Mouse (Mus musculus) liver, embryonic 13.5 days (tissue): ENCODE measurements around the gene Cacnb2. TPM values are rescaled to one million over a fixed set of nuclear protein-coding genes. Genes with fewer than 3 reads are reported as not detected.

Experiments used
- ATAC-seq: fragments of 200-750 bp; cut with Nextera tagmentation; 2 replicates; pipeline ENCODE4 v1.8.0; 2017; ENCODE audit warnings: low read depth, mild to moderate bottlenecking, moderate number of reproducible peaks, moderate library complexity
- DNase-seq: peaks from one replicate; pipeline ENCODE4 v3.0.0; 2022
- H3K27ac ChIP-seq: fragments of 300-500 bp; sonication (generic); 2 replicates; pipeline ENCODE4 v1.5.1; 2015; ENCODE audit warnings: moderate library complexity, mild to moderate bottlenecking, inconsistent platforms
- H3K27me3 ChIP-seq: fragments of 300-500 bp; sonication (generic); 2 replicates; pipeline ENCODE4 v1.6.1; 2015; ENCODE audit warnings: mild to moderate bottlenecking, inconsistent platforms
- H3K36me3 ChIP-seq: fragments of 300-500 bp; sonication (generic); 2 replicates; pipeline ENCODE4 v1.6.1; 2015; ENCODE audit warnings: mild to moderate bottlenecking, inconsistent platforms
- H3K4me1 ChIP-seq: fragments of 300-500 bp; sonication (generic); replicated peaks from 2 replicates; pipeline ENCODE4 v1.6.1; 2015; ENCODE audit warnings: inconsistent platforms
- H3K4me2 ChIP-seq: fragments of 300-500 bp; sonication (generic); 2 replicates; pipeline ENCODE4 v1.6.1; 2015; ENCODE audit warnings: inconsistent platforms, mild to moderate bottlenecking, moderate library complexity
- H3K4me3 ChIP-seq: fragments of 300-500 bp; sonication (generic); replicated peaks from 2 replicates; pipeline ENCODE4 v1.5.1; 2015; ENCODE audit warnings: mild to moderate bottlenecking, inconsistent platforms
- H3K9ac ChIP-seq: fragments of 300-500 bp; sonication (generic); 2 replicates; pipeline ENCODE4 v1.6.1; 2015; ENCODE audit warnings: mild to moderate bottlenecking, inconsistent platforms
- H3K9me3 ChIP-seq: fragments of 300-500 bp; sonication (generic); replicated peaks from 2 replicates; pipeline ENCODE4 v1.6.1; 2016; ENCODE audit warnings: inconsistent platforms
- WGBS: fragments of 180-500 bp; shearing (Covaris S2); methylation state at CpG from one replicate; pipeline ENCODE4 v1.1.7; 2015; ENCODE audit not compliant: insufficient replicate concordance; 5-methylcytosine and 5-hydroxymethylcytosine counted together
- polyA plus RNA-seq: library from polyadenylated mRNA; unstranded; fragments of >200 nt; fragmentation: Nextera tagmentation; extraction: Ambion mirVana; gene quantifications from 2 replicates; pipeline ENCODE4 v1.2.1, GENCODE M21; 2015

Cacnb2 gene
- polyA plus RNA-seq, 1 experiment from 2014 or later: 0.30 TPM

GRCm38 (mm10) chr2:14774857-14775495 lies 172.1 kb downstream of the Cacnb2 start:
- ATAC-seq (no peak), DNase-seq (no peak)
- H3K27ac ChIP-seq: no peak overlapping the region
- H3K9me3 ChIP-seq: no peaks in the 10 kb centered on the region
- H3K9ac ChIP-seq: no peak overlapping the region
- no peaks in the 10 kb centered on the region for H3K27me3 ChIP-seq
- no peak overlapping the region for H3K4me2 ChIP-seq
- H3K36me3 ChIP-seq: no peaks in the 10 kb centered on the region
- 53% methylated on average over 3 of the region's 3 CpGs for WGBS
- no peaks in the 10 kb centered on the region for H3K4me1 ChIP-seq
- H3K4me3 ChIP-seq: no peak overlapping the region

GRCm38 (mm10) chr2:14787983-14788382 lies 185.1 kb downstream of the Cacnb2 start:
- Histone ChIP-seq H3K4me1 (no peaks in the 10 kb centered on the region), H3K4me3 (no peak overlapping the region), H3K4me2 (no peak overlapping the region), H3K9ac (no peak overlapping the region), H3K36me3 (no peaks in the 10 kb centered on the region), H3K27me3 (no peaks in the 10 kb centered on the region), H3K27ac (no peak overlapping the region), H3K9me3 (no peaks in the 10 kb centered on the region)
- no peak for ATAC-seq
- 68% methylated on average over 2 of the region's 2 CpGs for WGBS
- DNase-seq: no peak

DNA sequence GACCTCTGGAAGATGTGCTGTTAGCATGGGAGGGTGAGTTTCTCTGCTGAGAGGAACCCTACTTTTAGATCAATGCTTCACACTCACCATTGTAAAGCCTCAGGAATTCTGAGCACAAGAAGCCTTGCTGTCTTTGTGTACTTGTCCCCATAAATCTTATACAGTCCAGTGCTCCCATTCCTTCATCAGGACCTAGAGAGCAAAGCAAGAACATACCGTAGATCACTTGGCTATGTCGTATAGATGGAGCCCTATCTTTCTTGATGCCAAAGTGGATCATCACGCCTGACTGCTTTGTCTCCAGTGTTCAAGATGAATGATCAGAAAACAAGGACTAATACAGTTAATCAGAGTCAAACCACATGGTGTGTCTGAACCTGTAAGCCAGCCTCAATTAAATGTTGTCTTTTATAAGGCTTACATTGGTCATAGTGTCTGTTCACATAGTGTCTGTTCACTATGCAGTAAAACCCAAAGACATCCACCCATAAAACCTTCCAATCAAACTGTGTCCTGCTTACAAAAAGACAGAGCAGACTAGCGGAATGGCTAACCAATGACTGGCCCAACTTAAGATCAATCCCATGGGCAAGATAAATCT lies 198.7 kb downstream of the Cacnb2 start:
- no peak overlapping the region for H3K4me3 ChIP-seq
- H3K9me3 ChIP-seq: no peaks in the 10 kb centered on the region
- no peaks in the 10 kb centered on the region for H3K27me3 ChIP-seq
- 74% methylated on average over 4 of the region's 4 CpGs for WGBS
- no peaks in the 10 kb centered on the region for H3K36me3 ChIP-seq
- ATAC-seq: no peak
- no peak overlapping the region for H3K4me2 ChIP-seq
- H3K4me1 ChIP-seq: no peaks in the 10 kb centered on the region
- no peak overlapping the region for H3K9ac ChIP-seq
- no peak for DNase-seq
- no peak overlapping the region for H3K27ac ChIP-seq

DNA sequence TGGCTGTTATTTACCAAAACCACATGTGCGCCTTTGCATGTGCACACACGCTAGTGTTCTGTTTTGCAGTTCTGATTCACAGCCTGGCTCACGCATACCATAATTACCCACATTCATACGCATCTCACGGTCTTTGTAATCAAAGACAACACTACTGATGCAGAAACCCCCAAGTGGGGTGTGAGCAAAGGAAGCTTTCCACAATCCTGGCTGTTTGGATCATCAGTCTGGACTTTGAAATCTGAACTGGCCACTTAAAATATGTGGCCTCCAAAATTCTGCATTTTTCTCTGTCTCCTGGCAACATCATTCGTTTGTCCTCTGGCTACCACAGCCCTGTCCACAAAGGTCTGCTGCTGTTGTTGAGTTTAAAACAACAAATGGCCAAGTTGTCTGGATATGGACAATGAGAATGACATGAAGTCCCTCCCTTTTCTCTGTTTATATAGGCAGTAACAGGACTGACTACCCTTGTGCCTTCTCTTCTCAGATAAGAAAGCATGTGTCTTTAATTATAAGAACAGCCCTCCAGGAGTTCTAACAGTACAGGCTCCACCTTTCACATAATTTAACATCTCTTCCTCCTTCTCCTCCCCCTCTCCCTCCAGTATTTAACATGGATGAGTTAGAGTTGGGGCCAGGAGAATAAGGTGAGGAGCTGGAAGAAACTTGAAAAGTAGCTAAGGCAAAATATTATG lies 204.9 kb downstream of the Cacnb2 start:
- no peaks in the 10 kb centered on the region for H3K36me3 ChIP-seq
- H3K9ac ChIP-seq: no peak overlapping the region
- H3K9me3 ChIP-seq: no peaks in the 10 kb centered on the region
- no peaks in the 10 kb centered on the region for H3K4me1 ChIP-seq
- H3K27me3 ChIP-seq: no peaks in the 10 kb centered on the region
- H3K4me2 ChIP-seq: no peak overlapping the region
- no peak overlapping the region for H3K27ac ChIP-seq
- DNase-seq (no peak), ATAC-seq (no peak)
- no peak overlapping the region for H3K4me3 ChIP-seq
- WGBS: 71% methylated on average over 6 of the region's 6 CpGs

DNA sequence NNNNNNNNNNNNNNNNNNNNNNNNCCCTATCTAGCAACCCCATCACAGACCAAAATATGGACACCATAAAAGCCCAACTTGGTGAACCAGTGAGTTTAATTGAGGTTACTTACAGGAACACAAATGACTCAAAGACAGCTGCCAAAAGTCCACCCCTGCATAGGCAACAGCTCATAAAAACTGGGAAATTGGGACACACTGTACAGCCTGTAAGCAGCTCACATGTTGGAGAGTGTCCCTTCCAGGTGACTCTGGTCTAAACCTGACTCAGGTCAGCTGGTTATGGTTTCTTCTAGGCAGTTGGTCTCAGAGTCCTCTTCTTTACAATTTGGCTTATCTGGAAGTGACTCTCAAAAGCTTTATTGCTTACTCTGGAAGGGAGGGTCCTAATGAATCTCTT lies 212.1 kb downstream of the Cacnb2 start:
- H3K27me3 ChIP-seq: no peaks in the 10 kb centered on the region

DNA sequence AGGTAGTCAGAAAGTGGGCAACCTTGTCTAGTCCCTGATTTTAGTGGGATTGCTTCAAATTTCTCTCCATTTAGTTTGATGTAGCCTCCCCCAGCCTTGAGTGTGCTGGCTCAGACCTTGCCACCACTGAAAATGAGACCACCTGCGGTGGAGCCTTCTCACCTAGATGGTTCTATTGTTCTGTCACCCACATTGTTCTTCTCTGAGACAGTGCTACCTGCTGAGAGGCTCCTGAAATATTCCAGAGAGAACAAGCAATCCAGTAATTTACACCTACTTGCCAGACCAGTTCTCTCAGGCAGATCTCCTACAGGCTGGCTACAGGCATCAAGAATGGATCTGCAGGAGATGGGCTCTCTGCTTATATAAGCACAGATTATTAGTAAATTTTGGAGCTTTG lies 215.8 kb downstream of the Cacnb2 start:
- Histone ChIP-seq H3K9ac (no peak overlapping the region), H3K4me1 (no peaks in the 10 kb centered on the region), H3K27ac (no peak overlapping the region), H3K4me2 (no peak overlapping the region), H3K27me3 (no peaks in the 10 kb centered on the region), H3K9me3 (no peaks in the 10 kb centered on the region), H3K36me3 (no peaks in the 10 kb centered on the region), H3K4me3 (no peak overlapping the region)
- DNase-seq (no peak), ATAC-seq (no peak)
- 42% methylated on average over 1 of the region's 1 CpGs for WGBS

More for the DNA sequence above, 212.1 kb downstream of the Cacnb2 start:
- no peaks in the 10 kb centered on the region for H3K36me3 ChIP-seq
- no peak overlapping the region for H3K27ac ChIP-seq
- no peaks in the 10 kb centered on the region for H3K4me1 ChIP-seq
- no peak overlapping the region for H3K9ac ChIP-seq
- no peaks in the 10 kb centered on the region for H3K9me3 ChIP-seq
- no peak overlapping the region for H3K4me3 ChIP-seq
- DNase-seq: no peak
- ATAC-seq: no peak
- H3K4me2 ChIP-seq: no peak overlapping the region

GRCm38 (mm10) chr2:14820946-14821345 lies 218.1 kb downstream of the Cacnb2 start:
- no peaks in the 10 kb centered on the region for H3K27me3 ChIP-seq
- no peak overlapping the region for H3K9ac ChIP-seq
- no peak overlapping the region for H3K4me3 ChIP-seq
- H3K9me3 ChIP-seq: no peaks in the 10 kb centered on the region
- DNase-seq (no peak), ATAC-seq (no peak)
- no peak overlapping the region for H3K4me2 ChIP-seq
- no peaks in the 10 kb centered on the region for H3K4me1 ChIP-seq
- 40% methylated on average over 2 of the region's 2 CpGs for WGBS
- no peaks in the 10 kb centered on the region for H3K36me3 ChIP-seq
- H3K27ac ChIP-seq: no peak overlapping the region

- no peak overlapping the region for H3K4me3 ChIP-seq
- DNase-seq: no peak
- ATAC-seq: no peak
- no peaks in the 10 kb centered on the region for H3K9me3 ChIP-seq
- H3K9ac ChIP-seq: no peak overlapping the region
- H3K4me1 ChIP-seq: no peaks in the 10 kb centered on the region
- H3K36me3 ChIP-seq: no peaks in the 10 kb centered on the region
- no peaks in the 10 kb centered on the region for H3K27me3 ChIP-seq
- H3K27ac ChIP-seq: no peak overlapping the region
- no peak overlapping the region for H3K4me2 ChIP-seq
These were observed 220.2 kb downstream of the Cacnb2 start for GRCm38 (mm10) chr2:14823105-14823504.

DNA sequence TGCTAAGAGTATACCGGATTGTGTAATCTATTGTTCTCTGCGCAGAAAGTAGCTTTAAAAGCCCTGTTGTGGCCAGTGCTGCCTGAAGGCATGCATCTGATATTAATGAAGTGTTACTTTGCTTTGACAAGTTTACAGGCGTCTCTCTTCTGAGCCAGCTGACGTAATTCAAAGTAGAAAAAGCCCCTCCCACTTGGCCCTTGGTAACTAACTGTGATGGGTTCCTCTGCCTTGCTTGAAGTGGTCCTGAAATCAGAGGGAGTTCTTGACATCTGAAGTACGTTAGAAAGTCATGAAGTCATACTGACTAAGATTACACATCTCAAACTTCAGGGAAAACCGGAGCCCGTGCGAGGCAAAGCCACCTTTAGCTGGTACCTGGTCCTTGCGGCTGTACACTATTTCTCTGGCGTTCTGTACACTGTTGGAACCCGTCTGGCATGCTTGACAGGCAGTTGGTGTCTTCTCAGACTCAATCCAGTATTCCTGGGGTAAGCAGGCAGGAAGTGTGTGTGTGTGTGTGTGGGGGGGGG lies 221.0 kb downstream of the Cacnb2 start:
- Histone ChIP-seq H3K9ac (no peak overlapping the region), H3K4me1 (no peaks in the 10 kb centered on the region), H3K4me3 (no peak overlapping the region), H3K36me3 (no peaks in the 10 kb centered on the region), H3K27me3 (no peaks in the 10 kb centered on the region), H3K9me3 (no peaks in the 10 kb centered on the region), H3K27ac (no peak overlapping the region), H3K4me2 (no peak overlapping the region)
- 40% methylated on average over 11 of the region's 11 CpGs for WGBS
- DNase-seq (no peak), ATAC-seq (no peak)

GRCm38 (mm10) chr2:14825146-14825545 lies 222.3 kb downstream of the Cacnb2 start:
- H3K4me1 ChIP-seq: no peaks in the 10 kb centered on the region
- DNase-seq (no peak), ATAC-seq (no peak)
- H3K36me3 ChIP-seq: no peaks in the 10 kb centered on the region
- no peaks in the 10 kb centered on the region for H3K27me3 ChIP-seq
- no peaks in the 10 kb centered on the region for H3K9me3 ChIP-seq
- no peak overlapping the region for H3K4me2 ChIP-seq
- no peak overlapping the region for H3K9ac ChIP-seq
- no peak overlapping the region for H3K27ac ChIP-seq
- WGBS: 57% methylated on average over 4 of the region's 4 CpGs
- no peak overlapping the region for H3K4me3 ChIP-seq

- DNase-seq (no peak), ATAC-seq (no peak)
- Histone ChIP-seq H3K4me3 (no peak overlapping the region), H3K9ac (no peak overlapping the region), H3K9me3 (no peaks in the 10 kb centered on the region), H3K4me1 (no peaks in the 10 kb centered on the region), H3K27me3 (no peaks in the 10 kb centered on the region), H3K4me2 (no peak overlapping the region), H3K27ac (no peak overlapping the region), H3K36me3 (no peaks in the 10 kb centered on the region)
- 45% methylated on average over 3 of the region's 3 CpGs for WGBS
These were observed 226.6 kb downstream of the Cacnb2 start for GRCm38 (mm10) chr2:14829451-14829850.

DNA sequence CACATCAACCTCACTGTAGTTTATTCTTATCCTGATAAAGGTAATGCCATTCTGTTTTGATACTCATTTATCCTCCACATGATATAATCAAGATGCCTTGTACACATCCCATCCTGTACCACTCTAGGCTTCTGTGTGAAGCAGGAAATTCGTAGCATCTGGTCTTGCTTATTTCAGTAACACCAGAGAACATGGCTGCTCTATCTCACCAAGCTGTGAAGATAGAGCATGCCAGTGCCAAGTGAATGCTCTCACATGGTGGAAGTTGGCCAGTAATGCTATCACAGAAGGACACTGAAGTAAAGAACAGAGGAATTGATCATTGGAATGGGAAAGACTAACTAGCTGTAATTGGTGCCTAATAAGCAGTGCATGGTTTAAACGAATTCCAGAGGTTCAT lies 228.4 kb downstream of the Cacnb2 start:
- Histone ChIP-seq H3K4me2 (no peak overlapping the region), H3K4me1 (no peaks in the 10 kb centered on the region), H3K4me3 (no peak overlapping the region), H3K36me3 (no peaks in the 10 kb centered on the region), H3K9me3 (no peaks in the 10 kb centered on the region), H3K9ac (no peak overlapping the region), H3K27ac (no peak overlapping the region), H3K27me3 (no peaks in the 10 kb centered on the region)
- ATAC-seq (no peak), DNase-seq (no peak)
- 57% methylated on average over 2 of the region's 2 CpGs for WGBS
